8 mouse cellular contexts compared by ENCODE assay signal in the genomic region with DNA sequence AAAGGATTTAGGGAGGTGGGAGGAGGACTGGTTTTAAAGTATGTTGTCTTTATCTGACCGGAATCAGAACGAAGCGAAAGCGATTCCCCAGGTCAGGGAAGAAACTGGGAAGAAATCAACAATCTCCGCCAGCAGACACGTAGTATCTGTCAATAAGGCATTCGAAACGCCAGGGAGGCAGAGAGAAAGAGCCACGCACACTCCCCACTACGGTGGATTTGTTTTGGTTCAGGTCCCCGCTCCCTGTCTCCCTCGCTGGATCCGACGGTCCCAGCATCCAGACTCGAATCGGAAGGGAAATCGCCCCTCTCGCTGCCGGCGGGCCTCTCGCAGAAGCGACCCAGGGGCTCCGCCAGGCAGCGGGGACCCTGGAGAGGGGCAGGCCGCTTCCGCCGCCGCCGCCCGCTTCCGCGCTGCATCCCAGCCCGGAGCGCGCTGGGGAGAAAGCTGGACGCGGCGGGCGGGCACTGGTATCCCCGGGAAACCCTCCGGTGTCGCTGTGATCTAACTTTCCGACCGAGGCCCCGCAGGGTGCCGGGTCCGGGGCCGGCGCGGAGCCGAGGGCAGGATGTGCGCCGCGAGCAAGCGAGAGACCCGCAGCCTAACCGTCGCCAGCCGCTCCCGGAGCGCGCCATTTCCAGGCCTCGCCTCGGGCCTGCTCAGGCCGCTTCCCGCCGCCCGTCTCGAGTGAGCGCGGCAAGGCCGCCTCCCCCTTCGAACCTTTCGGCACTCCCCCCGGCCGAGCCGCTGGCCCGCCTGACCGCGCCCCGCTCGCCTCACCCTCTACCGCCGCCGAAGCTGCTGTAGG. TPM values are rescaled to one million over a fixed set of nuclear protein-coding genes. Genes with fewer than 3 reads are reported as not detected.
DNase-seq lines count a peak whose midpoint lies in the region; ATAC-seq and TF ChIP-seq lines count a peak whose summit lies in the region.

No protein-coding gene starts in this region.

- H3K27me3 ChIP-seq in forebrain, embryonic 12.5 days, result no peaks in the 10 kb centered on the region
- H3K27me3 ChIP-seq in liver, embryonic 15.5 days, result no peaks in the 10 kb centered on the region

- H3K36me3 ChIP-seq in forebrain, embryonic 12.5 days (replicated peaks), result peaks cover 29% of the 10 kb centered on the region
- H3K36me3 ChIP-seq in liver, embryonic 15.5 days (replicated peaks), result peaks cover 36% of the 10 kb centered on the region

- peak overlapping the region; percentile 77 for H3K4me3 ChIP-seq in layer of hippocampus, adult 2 months
- peak overlapping the region; percentile 99 for H3K4me3 ChIP-seq in forebrain, embryonic 12.5 days (replicated peaks)
- H3K4me3 ChIP-seq in liver, embryonic 15.5 days (replicated peaks), result peak overlapping the region; percentile 99

- WGBS in forebrain, embryonic 12.5 days, result under 1% methylated on average over 75 of the region's 85 CpGs
- under 1% methylated on average over 85 of the region's 85 CpGs for WGBS in liver, embryonic 15.5 days (ENCODE audit: insufficient replicate concordance)

- peak overlapping the region; percentile 98 for H3K27ac ChIP-seq in layer of hippocampus, adult 2 months
- peak overlapping the region; percentile 95 for H3K27ac ChIP-seq in forebrain, embryonic 12.5 days
- H3K27ac ChIP-seq in liver, embryonic 15.5 days (replicated peaks), result peak overlapping the region; percentile 93

- peak in 1 of 2 experiments; percentile 31 for DNase-seq in layer of hippocampus, adult 2 months (ENCODE audit: low spot score in 2 of 2)
- no peak for DNase-seq in layer of hippocampus, postnatal 14 days (ENCODE audit: low spot score in 2 of 2)
- DNase-seq in ZHBTc4 (ENCODE audit: low read depth, low spot score), result peak; percentile 59
- no peak for DNase-seq in layer of hippocampus, postnatal 10 days (ENCODE audit: low spot score in 2 of 2)
- DNase-seq in adrenal gland, adult 18-20 months (ENCODE audit: low spot score in 2 of 2), result no peak
- DNase-seq in right cerebral cortex, postnatal 10 days (ENCODE audit: low spot score in 2 of 2), result no peak

- peaks cover 14% of the 10 kb centered on the region for H3K4me1 ChIP-seq in forebrain, embryonic 12.5 days
- peaks cover 36% of the 10 kb centered on the region for H3K4me1 ChIP-seq in liver, embryonic 15.5 days (replicated peaks)

- H3K9me3 ChIP-seq in forebrain, embryonic 12.5 days, result no peaks in the 10 kb centered on the region
- no peaks in the 10 kb centered on the region for H3K9me3 ChIP-seq in liver, embryonic 15.5 days (replicated peaks)

- ATAC-seq in forebrain, embryonic 12.5 days (ENCODE audit: low FRiP score), result peak; percentile 72
- peak; percentile 77 for ATAC-seq in liver, embryonic 15.5 days (ENCODE audit: insufficient read depth)

- peak overlapping the region; percentile 80 for H3K4me2 ChIP-seq in forebrain, embryonic 12.5 days
- peak overlapping the region; percentile 93 for H3K4me2 ChIP-seq in liver, embryonic 15.5 days

- peak overlapping the region; percentile 100 for H3K9ac ChIP-seq in forebrain, embryonic 12.5 days
- peak overlapping the region; percentile 98 for H3K9ac ChIP-seq in liver, embryonic 15.5 days

- TF ChIP-seq CTCF in layer of hippocampus, adult 2 months (conservative IDR thresholded peaks at IDR 0.05), result peak; percentile 8; the same call in 1 of the 2 replicates

RNA-seq across cellular contexts. Expression of a gene that starts 0.6 kb away (rescaled TPM):
- 100 to 1,000 TPM; 298 to 323 TPM for total RNA-seq in layer of hippocampus, adult 2 months (2021)
- 100 to 1,000 TPM; 286 to 291 TPM for total RNA-seq in layer of hippocampus, postnatal 14 days (2021)
- 459 and 466 TPM in 2 replicates for polyA plus RNA-seq in forebrain, embryonic 12.5 days (2016; fragmentation: Nextera tagmentation; extraction: Ambion mirVana)
- polyA plus RNA-seq in liver, embryonic 15.5 days (2015; fragmentation: Nextera tagmentation; extraction: Ambion mirVana), result 171 and 194 TPM in 2 replicates
- total RNA-seq in layer of hippocampus, postnatal 10 days (2021), result 100 to 1,000 TPM; 285 to 302 TPM
- total RNA-seq in adrenal gland, adult 18-20 months (2021), result 100 to 1,000 TPM; 266 to 273 TPM

RNA-seq across cellular contexts. Expression of a gene that starts 23.8 kb away (rescaled TPM):
- 1 to 10 TPM; 2.2 to 3.0 TPM for total RNA-seq in layer of hippocampus, adult 2 months (2021)
- total RNA-seq in layer of hippocampus, postnatal 14 days (2021), result 1 to 10 TPM; 1.4 to 2.8 TPM
- 3.2 and 4.8 TPM in 2 replicates for polyA plus RNA-seq in forebrain, embryonic 12.5 days (2016; fragmentation: Nextera tagmentation; extraction: Ambion mirVana)
- 2.2 and 2.6 TPM in 2 replicates for polyA plus RNA-seq in liver, embryonic 15.5 days (2015; fragmentation: Nextera tagmentation; extraction: Ambion mirVana)
- 1 to 10 TPM; 2.0 to 3.7 TPM for total RNA-seq in layer of hippocampus, postnatal 10 days (2021)
- total RNA-seq in adrenal gland, adult 18-20 months (2021), result 1 to 10 TPM; 5.1 to 5.5 TPM

RNA-seq across cellular contexts. Expression of a gene that starts 49.7 kb away (rescaled TPM):
- 10 to 100 TPM; 39.9 to 40.5 TPM for total RNA-seq in layer of hippocampus, adult 2 months (2021)
- total RNA-seq in layer of hippocampus, postnatal 14 days (2021), result 10 to 100 TPM; 50.9 to 54.6 TPM
- polyA plus RNA-seq in forebrain, embryonic 12.5 days (2016; fragmentation: Nextera tagmentation; extraction: Ambion mirVana), result 14.5 and 17.3 TPM in 2 replicates
- 0.81 and 1.1 TPM in 2 replicates for polyA plus RNA-seq in liver, embryonic 15.5 days (2015; fragmentation: Nextera tagmentation; extraction: Ambion mirVana)
- total RNA-seq in layer of hippocampus, postnatal 10 days (2021), result 10 to 100 TPM; 59.1 to 67.5 TPM
- 10 to 100 TPM; 20.2 to 21.9 TPM for total RNA-seq in adrenal gland, adult 18-20 months (2021)

RNA-seq across cellular contexts. Expression of a gene that starts 57.5 kb away (rescaled TPM):
- 10 to 100 TPM; 48.1 to 55.6 TPM for total RNA-seq in layer of hippocampus, adult 2 months (2021)
- 10 to 100 TPM; 54.9 to 57.7 TPM for total RNA-seq in layer of hippocampus, postnatal 14 days (2021)
- polyA plus RNA-seq in forebrain, embryonic 12.5 days (2016; fragmentation: Nextera tagmentation; extraction: Ambion mirVana), result 305 and 325 TPM in 2 replicates
- 157 and 158 TPM in 2 replicates for polyA plus RNA-seq in liver, embryonic 15.5 days (2015; fragmentation: Nextera tagmentation; extraction: Ambion mirVana)
- 10 to 100 TPM; 63.0 to 65.2 TPM for total RNA-seq in layer of hippocampus, postnatal 10 days (2021)
- 10 to 100 TPM; 34.8 to 37.4 TPM for total RNA-seq in adrenal gland, adult 18-20 months (2021)
